Mouse (Mus musculus) MEL (cell line): ENCODE measurements around the gene 1190007I07Rik. TPM values are rescaled to one million over a fixed set of nuclear protein-coding genes. Genes with fewer than 3 reads are reported as not detected.

Source experiments
- DNase-seq: peaks from one replicate; pipeline ENCODE4 v3.0.0; 2011; ENCODE audit warnings: low read depth, low spot score
- H3K27ac ChIP-seq: 2 replicates; pipeline ENCODE4 v1.5.1; 2012; ENCODE audit warnings: low read depth, mild to moderate bottlenecking, control low read depth, low read length, moderate library complexity; ENCODE audit not compliant: control insufficient read depth
- H3K27me3 ChIP-seq, 2 experiments: fragments of 150-350 bp in 1 of 2; sonication (generic) in 1 of 2; 2 replicates each; pipeline ENCODE4 v1.6.1; 2012; ENCODE audit warnings: low read length in 2 of 2, mild to moderate bottlenecking in 2 of 2, improper control_type of control experiment in 1 of 2, moderate library complexity in 1 of 2; ENCODE audit not compliant: insufficient read depth in 2 of 2, control insufficient read depth in 1 of 2
- H3K36me3 ChIP-seq, 2 experiments: 2 replicates each; pipeline ENCODE4 v1.6.1; 2012 to 2014; ENCODE audit warnings: low read length in 2 of 2, improper control_type of control experiment in 1 of 2, inconsistent platforms in 1 of 2, mild to moderate bottlenecking in 1 of 2; ENCODE audit not compliant: insufficient read depth in 2 of 2, control insufficient read depth in 1 of 2
- H3K4me1 ChIP-seq, 2 experiments: fragments of 150-350 bp in 1 of 2; sonication (generic) in 1 of 2; 2 replicates each; pipeline ENCODE4 v1.6.1; 2012; ENCODE audit warnings: low read length in 2 of 2, improper control_type of control experiment in 1 of 2, mild to moderate bottlenecking in 1 of 2; ENCODE audit not compliant: insufficient read depth in 2 of 2, control insufficient read depth in 1 of 2
- H3K4me3 ChIP-seq, 2 experiments: fragments of 150-350 bp in 1 of 2; sonication (generic) in 1 of 2; 2 replicates each; pipeline ENCODE4 v1.5.1; 2012; ENCODE audit warnings: low read depth in 2 of 2, low read length in 2 of 2, mild to moderate bottlenecking in 2 of 2, moderate library complexity in 2 of 2, control low read depth in 1 of 2, improper control_type of control experiment in 1 of 2; ENCODE audit not compliant: control insufficient read depth in 1 of 2, insufficient read depth in 1 of 2
- H3K79me2 ChIP-seq: 2 replicates; pipeline ENCODE4 v1.6.1; 2012; ENCODE audit warnings: mild to moderate bottlenecking, low read length, moderate library complexity; ENCODE audit not compliant: control insufficient read depth, poor library complexity, insufficient read depth
- H3K9ac ChIP-seq: 2 replicates; pipeline ENCODE4 v1.6.1; 2012; ENCODE audit warnings: low read depth, mild to moderate bottlenecking, control low read depth, low read length, moderate library complexity; ENCODE audit not compliant: control insufficient read depth, poor library complexity, severe bottlenecking
- H3K9me3 ChIP-seq: fragments of 150-350 bp; sonication (generic); replicated peaks from 2 replicates; pipeline ENCODE4 v1.6.1; 2012; ENCODE audit warnings: mild to moderate bottlenecking, low read length, improper control_type of control experiment, moderate library complexity; ENCODE audit not compliant: insufficient read depth
- CHD1 ChIP-seq: IDR thresholded peaks from 2 replicates; pipeline ENCODE4 v1.6.1; 2012; ENCODE audit warnings: low read depth, mild to moderate bottlenecking, inconsistent platforms, low read length, improper control_type of control experiment
- CHD2 ChIP-seq: IDR thresholded peaks from 2 replicates; pipeline ENCODE4 v1.6.1; 2011; ENCODE audit warnings: low read length, improper control_type of control experiment
- ETS1 ChIP-seq: IDR thresholded peaks from 2 replicates; pipeline ENCODE4 v1.6.1; 2012; ENCODE audit warnings: low read depth, mild to moderate bottlenecking, inconsistent platforms, low read length, improper control_type of control experiment, moderate library complexity
- GABPA ChIP-seq: IDR thresholded peaks from 2 replicates; pipeline ENCODE4 v1.6.1; 2012; ENCODE audit warnings: low read depth, mild to moderate bottlenecking, inconsistent platforms, low read length, improper control_type of control experiment, moderate library complexity
- GATA1 ChIP-seq: IDR thresholded peaks from 2 replicates; pipeline ENCODE4 v1.6.1; 2011; ENCODE audit warnings: low read depth, low read length, improper control_type of control experiment
- HCFC1 ChIP-seq: IDR thresholded peaks from 2 replicates; pipeline ENCODE4 v1.6.1; 2012; ENCODE audit warnings: low read depth, mild to moderate bottlenecking, inconsistent platforms, low read length, improper control_type of control experiment, moderate library complexity
- KAT2A ChIP-seq: conservative IDR thresholded peaks from 2 replicates; pipeline ENCODE4 v1.6.1; 2012; ENCODE audit warnings: low read depth, low read length, improper control_type of control experiment, inconsistent platforms
- NRF1 ChIP-seq: IDR thresholded peaks from 2 replicates; pipeline ENCODE4 v1.6.1; 2014; ENCODE audit warnings: low read depth, mild to moderate bottlenecking, inconsistent platforms, low read length, improper control_type of control experiment, moderate library complexity; ENCODE audit not compliant: poor library complexity, insufficient read depth, severe bottlenecking
- POLR2AphosphoS2 ChIP-seq: IDR thresholded peaks from 2 replicates; pipeline ENCODE4 v1.6.1; 2011; ENCODE audit warnings: low read length, improper control_type of control experiment
- RCOR1 ChIP-seq: IDR thresholded peaks from 2 replicates; pipeline ENCODE4 v1.6.1; 2012; ENCODE audit warnings: low read depth, mild to moderate bottlenecking, inconsistent platforms, low read length, improper control_type of control experiment
- TCF12 ChIP-seq: IDR thresholded peaks from 2 replicates; pipeline ENCODE4 v1.6.1; 2014; ENCODE audit warnings: low read depth, mild to moderate bottlenecking, inconsistent platforms, low read length, improper control_type of control experiment, moderate library complexity
- UBTF ChIP-seq: IDR thresholded peaks from 2 replicates; pipeline ENCODE4 v1.6.1; 2012; ENCODE audit warnings: low read depth, mild to moderate bottlenecking, inconsistent platforms, low read length, improper control_type of control experiment, moderate library complexity, borderline replicate concordance; ENCODE audit not compliant: insufficient read depth
- USF1 ChIP-seq: IDR thresholded peaks from 2 replicates; pipeline ENCODE4 v1.6.1; 2014; ENCODE audit warnings: low read depth, mild to moderate bottlenecking, inconsistent platforms, low read length, improper control_type of control experiment, moderate library complexity
- USF2 ChIP-seq, 2 experiments: IDR thresholded peaks; 2 replicates each; pipeline ENCODE4 v1.6.1; 2011 to 2012; ENCODE audit warnings: improper control_type of control experiment in 2 of 2, low read length in 2 of 2, borderline replicate concordance in 1 of 2, inconsistent platforms in 1 of 2, low read depth in 1 of 2, mild to moderate bottlenecking in 1 of 2; ENCODE audit not compliant: insufficient read depth in 1 of 2
- ZNF384 ChIP-seq: IDR thresholded peaks from 2 replicates; pipeline ENCODE4 v1.6.1; 2012; ENCODE audit warnings: low read depth, mild to moderate bottlenecking, inconsistent platforms, low read length, improper control_type of control experiment
- polyA plus RNA-seq, 2 experiments: library from polyadenylated mRNA; stranded (reverse) in 1 of 2; unstranded in 1 of 2; fragments of >175 nt in 1 of 2; fragments of >200 nt in 1 of 2; gene quantifications; 2 replicates each; pipeline versions ENCODE4 v1.2.1 to v1.2.4; 2012; ENCODE audit warnings: low replicate concordance in 2 of 2, low read depth in 1 of 2; ENCODE audit not compliant: insufficient read length in 2 of 2, insufficient read depth in 1 of 2, missing spikeins in 1 of 2
- total RNA-seq: library from RNA; depleted of rRNA; stranded (reverse); fragments of 300-350 nt; gene quantifications from 2 replicates; pipeline ENCODE4 v1.2.3, GENCODE M21; 2012

Gene 1190007I07Rik
- total and polyA plus RNA-seq, 3 experiments = 33.1 to 823 (median 49.7) TPM

- Histone ChIP-seq H3K4me3 (no peak overlapping the region), H3K36me3 (peaks cover 0 to 20% of the 10 kb centered on the region in 2 experiments; a peak in 2 of 4 replicates), H3K9ac (no peak overlapping the region), H3K9me3 (no peaks in the 10 kb centered on the region), H3K4me1 (no peaks in the 10 kb centered on the region), H3K27me3 (no peaks in the 10 kb centered on the region), H3K27ac (no peak overlapping the region), H3K79me2 (no peaks in the 10 kb centered on the region)
- TF ChIP-seq ZNF384 = no peak
- TF ChIP-seq RCOR1 = no peak
- TF ChIP-seq USF2 (IDR thresholded peaks at IDR 0.05; ENCODE audit: borderline replicate concordance in 1 of 2, insufficient read depth in 1 of 2, low read depth in 1 of 2, low read length in 2 of 2) = no peak
- TF ChIP-seq NRF1 = no peak
- no peak for TF ChIP-seq KAT2A
- TF ChIP-seq POLR2AphosphoS2 = no peak
- no peak for TF ChIP-seq CHD2
- TF ChIP-seq GATA1 = no peak
- TF ChIP-seq GABPA = no peak
- TF ChIP-seq CHD1 = no peak
- no peak for TF ChIP-seq HCFC1
- no peak for DNase-seq
Observed at GRCm38 (mm10) chr10:82647205-82647811, 24.3 kb upstream of the 1190007I07Rik start.

GRCm38 (mm10) chr10:82646083-82646482, 23.1 kb upstream of the 1190007I07Rik start:
- Histone ChIP-seq H3K9me3 (no peaks in the 10 kb centered on the region), H3K9ac (no peak overlapping the region), H3K27me3 (no peaks in the 10 kb centered on the region), H3K4me3 (no peak overlapping the region), H3K36me3 (peaks cover 0 to 23% of the 10 kb centered on the region in 2 experiments; a peak in 2 of 4 replicates), H3K4me1 (no peaks in the 10 kb centered on the region), H3K27ac (no peak overlapping the region), H3K79me2 (no peaks in the 10 kb centered on the region)
- no peak for DNase-seq
- no peak for TF ChIP-seq USF1
- no peak for TF ChIP-seq TCF12
- no peak for TF ChIP-seq ZNF384
- TF ChIP-seq UBTF = no peak
- TF ChIP-seq HCFC1 = no peak
- no peak for TF ChIP-seq ETS1
- TF ChIP-seq KAT2A = no peak
